Mouse (Mus musculus) liver, embryonic 13.5 days (tissue): Measurements from ENCODE around the gene B4galt7. TPM values are rescaled to one million over a fixed set of nuclear protein-coding genes. Genes with fewer than 3 reads are reported as not detected.
"Not testable (repeated sequence)": the region's sequence is repeated elsewhere in the genome, so short reads cannot be mapped to it uniquely, and the experiment has no call there.

Experiments used
- ATAC-seq: fragments of 200-750 bp; cut with Nextera tagmentation; 2 replicates; pipeline ENCODE4 v1.8.0; 2017; ENCODE audit warnings: low read depth, mild to moderate bottlenecking, moderate number of reproducible peaks, moderate library complexity
- DNase-seq: peaks from one replicate; pipeline ENCODE4 v3.0.0; 2022
- H3K27ac ChIP-seq: fragments of 300-500 bp; sonication (generic); 2 replicates; pipeline ENCODE4 v1.5.1; 2015; ENCODE audit warnings: moderate library complexity, mild to moderate bottlenecking, inconsistent platforms
- H3K27me3 ChIP-seq: fragments of 300-500 bp; sonication (generic); 2 replicates; pipeline ENCODE4 v1.6.1; 2015; ENCODE audit warnings: mild to moderate bottlenecking, inconsistent platforms
- H3K36me3 ChIP-seq: fragments of 300-500 bp; sonication (generic); 2 replicates; pipeline ENCODE4 v1.6.1; 2015; ENCODE audit warnings: mild to moderate bottlenecking, inconsistent platforms
- H3K4me1 ChIP-seq: fragments of 300-500 bp; sonication (generic); replicated peaks from 2 replicates; pipeline ENCODE4 v1.6.1; 2015; ENCODE audit warnings: inconsistent platforms
- H3K4me2 ChIP-seq: fragments of 300-500 bp; sonication (generic); 2 replicates; pipeline ENCODE4 v1.6.1; 2015; ENCODE audit warnings: inconsistent platforms, mild to moderate bottlenecking, moderate library complexity
- H3K4me3 ChIP-seq: fragments of 300-500 bp; sonication (generic); replicated peaks from 2 replicates; pipeline ENCODE4 v1.5.1; 2015; ENCODE audit warnings: mild to moderate bottlenecking, inconsistent platforms
- H3K9ac ChIP-seq: fragments of 300-500 bp; sonication (generic); 2 replicates; pipeline ENCODE4 v1.6.1; 2015; ENCODE audit warnings: mild to moderate bottlenecking, inconsistent platforms
- H3K9me3 ChIP-seq: fragments of 300-500 bp; sonication (generic); replicated peaks from 2 replicates; pipeline ENCODE4 v1.6.1; 2016; ENCODE audit warnings: inconsistent platforms
- WGBS: fragments of 180-500 bp; shearing (Covaris S2); methylation state at CpG from one replicate; pipeline ENCODE4 v1.1.7; 2015; ENCODE audit not compliant: insufficient replicate concordance; 5-methylcytosine and 5-hydroxymethylcytosine counted together
- polyA plus RNA-seq: library from polyadenylated mRNA; unstranded; fragments of >200 nt; fragmentation: Nextera tagmentation; extraction: Ambion mirVana; gene quantifications from 2 replicates; pipeline ENCODE4 v1.2.1, GENCODE M21; 2015

The B4galt7 gene
- polyA plus RNA-seq, 1 experiment from 2014 or later: 7.0 TPM

- DNase-seq (peak; percentile 81), ATAC-seq (peak; percentile 90)
- Histone ChIP-seq H3K4me1 (peaks cover 30% of the 10 kb centered on the region), H3K27ac (peak within 1 kb of the TSS; percentile 78), H3K9ac (peak within 1 kb of the TSS; percentile 94), H3K4me3 (peak within 1 kb of the TSS; percentile 100), H3K27me3 (no peaks in the 10 kb centered on the region), H3K4me2 (peak within 1 kb of the TSS; percentile 88), H3K9me3 (no peaks in the 10 kb centered on the region), H3K36me3 (peaks cover 62% of the 10 kb centered on the region)
- 5% methylated on average over 30 of the region's 30 CpGs for WGBS
Measured at GRCm38 (mm10) chr13:55634639-55635127, 35.0 kb downstream of the B4galt7 start, which contains the start of gene Ddx46. Gene Ddx46, plus strand, starts transcription at chr13:55635027.

- Histone ChIP-seq H3K4me2 (peak overlapping the region; percentile 88), H3K36me3 (peaks cover 63% of the 10 kb centered on the region), H3K27ac (peak overlapping the region; percentile 78), H3K27me3 (no peaks in the 10 kb centered on the region), H3K9me3 (no peaks in the 10 kb centered on the region), H3K9ac (peak overlapping the region; percentile 94), H3K4me3 (peak overlapping the region; percentile 100), H3K4me1 (peaks cover 30% of the 10 kb centered on the region)
- no peak for DNase-seq
- WGBS: under 1% methylated on average over 40 of the region's 40 CpGs
- ATAC-seq: peak; percentile 60
Measured at GRCm38 (mm10) chr13:55635146-55635571, 35.5 kb downstream of the B4galt7 start.

GRCm38 (mm10) chr13:55636185-55636983, 36.7 kb downstream of the B4galt7 start:
- DNase-seq: no peak
- no peaks in the 10 kb centered on the region for H3K27me3 ChIP-seq
- H3K9me3 ChIP-seq: no peaks in the 10 kb centered on the region
- H3K9ac ChIP-seq: peak overlapping the region; percentile 94
- no peak overlapping the region for H3K27ac ChIP-seq
- no peak for ATAC-seq
- 84% methylated on average over 14 of the region's 14 CpGs for WGBS
- H3K4me1 ChIP-seq: peaks cover 30% of the 10 kb centered on the region
- H3K4me3 ChIP-seq: peak overlapping the region; percentile 100
- H3K36me3 ChIP-seq: peaks cover 65% of the 10 kb centered on the region
- peak overlapping the region; percentile 88 for H3K4me2 ChIP-seq

- whole genome bisulfite sequencing: 34% methylated on average over 8 of the region's 8 CpGs
- DNase-seq: peak; percentile 62
- not testable (repeated sequence) for H3K27me3 ChIP-seq, H3K4me3 ChIP-seq, H3K4me2 ChIP-seq, H3K9me3 ChIP-seq, H3K27ac ChIP-seq, H3K9ac ChIP-seq, ATAC-seq
- peaks cover 77% of the 10 kb centered on the region for H3K36me3 ChIP-seq
- peaks cover 20% of the 10 kb centered on the region for H3K4me1 ChIP-seq
Measured at GRCm38 (mm10) chr13:55640480-55640879, 40.8 kb downstream of the B4galt7 start.

- DNase-seq (no peak), ATAC-seq (no peak)
- no peak overlapping the region for H3K4me2 ChIP-seq
- no peak overlapping the region for H3K27ac ChIP-seq
- no peaks in the 10 kb centered on the region for H3K27me3 ChIP-seq
- WGBS: 87% methylated on average over 2 of the region's 2 CpGs
- no peak overlapping the region for H3K4me3 ChIP-seq
- no peaks in the 10 kb centered on the region for H3K9me3 ChIP-seq
- H3K9ac ChIP-seq: no peak overlapping the region
- H3K4me1 ChIP-seq: no peaks in the 10 kb centered on the region
- peaks cover 85% of the 10 kb centered on the region for H3K36me3 ChIP-seq
Measured at GRCm38 (mm10) chr13:55644525-55644924, 44.8 kb downstream of the B4galt7 start.

GRCm38 (mm10) chr13:55650098-55650497, 50.4 kb downstream of the B4galt7 start:
- no peaks in the 10 kb centered on the region for H3K27me3 ChIP-seq
- ATAC-seq (no peak), DNase-seq (no peak)
- peaks cover 98% of the 10 kb centered on the region for H3K36me3 ChIP-seq
- no peak overlapping the region for H3K9ac ChIP-seq
- H3K4me3 ChIP-seq: no peak overlapping the region
- 86% methylated on average over 12 of the region's 12 CpGs for WGBS
- H3K4me1 ChIP-seq: peaks cover 9% of the 10 kb centered on the region
- H3K27ac ChIP-seq: no peak overlapping the region
- no peaks in the 10 kb centered on the region for H3K9me3 ChIP-seq
- H3K4me2 ChIP-seq: no peak overlapping the region

GRCm38 (mm10) chr13:55650980-55651379, 51.3 kb downstream of the B4galt7 start:
- no peak overlapping the region for H3K4me2 ChIP-seq
- H3K27me3 ChIP-seq: no peaks in the 10 kb centered on the region
- no peak overlapping the region for H3K9ac ChIP-seq
- H3K4me1 ChIP-seq: peaks cover 9% of the 10 kb centered on the region
- DNase-seq (no peak), ATAC-seq (no peak)
- WGBS: 70% methylated on average over 6 of the region's 6 CpGs
- no peaks in the 10 kb centered on the region for H3K9me3 ChIP-seq
- no peak overlapping the region for H3K27ac ChIP-seq
- H3K4me3 ChIP-seq: no peak overlapping the region
- H3K36me3 ChIP-seq: peaks cover 99% of the 10 kb centered on the region

Other genes with a start within 250 kb of the B4galt7 start
- gene Lman2, start 237.1 kb upstream of the B4galt7 start, polyA plus RNA-seq: 59.1 and 65.6 TPM in 2 replicates
- 1.4 and 1.8 TPM in 2 replicates for gene Rgs14, start 230.2 kb upstream of the B4galt7 start, polyA plus RNA-seq
- not detected in 2 replicates for gene Slc34a1, start 201.7 kb upstream of the B4galt7 start, polyA plus RNA-seq
- not detected in 2 replicates for gene Pfn3, start 184.7 kb upstream of the B4galt7 start, polyA plus RNA-seq
- gene F12, start 173.1 kb upstream of the B4galt7 start, polyA plus RNA-seq: 56.5 and 59.8 TPM in 2 replicates
- 23.7 and 25.2 TPM in 2 replicates for gene Grk6, start 154.8 kb upstream of the B4galt7 start, polyA plus RNA-seq
- not detected in 2 replicates for gene Prr7, start 135.6 kb upstream of the B4galt7 start, polyA plus RNA-seq
- gene Dbn1, start 111.8 kb upstream of the B4galt7 start, polyA plus RNA-seq: 11.5 and 12.3 TPM in 2 replicates
- 27.5 and 28.8 TPM in 2 replicates for gene Pdlim7, start 86.2 kb upstream of the B4galt7 start, polyA plus RNA-seq
- gene Dok3, start 70.6 kb upstream of the B4galt7 start, polyA plus RNA-seq: 3.4 and 3.8 TPM in 2 replicates
- 31.7 and 32.8 TPM in 2 replicates for gene Ddx41, start 63.2 kb upstream of the B4galt7 start, polyA plus RNA-seq
- 7.9 and 8.8 TPM in 2 replicates for gene Fam193b, start 28.8 kb upstream of the B4galt7 start, polyA plus RNA-seq
- 65.0 and 72.6 TPM in 2 replicates for gene Tmed9, start 26.2 kb upstream of the B4galt7 start, polyA plus RNA-seq
- 15.4 and 15.9 TPM in 2 replicates for gene Caml, start 23.1 kb downstream of the B4galt7 start, polyA plus RNA-seq
- 20.7 and 27.3 TPM in 2 replicates for gene Ddx46, start 35.1 kb downstream of the B4galt7 start, polyA plus RNA-seq
- gene B230219D22Rik, start 93.2 kb downstream of the B4galt7 start, polyA plus RNA-seq: 12.4 and 14.1 TPM in 2 replicates
- 30.9 and 37.5 TPM in 2 replicates for gene Txndc15, start 114.8 kb downstream of the B4galt7 start, polyA plus RNA-seq
- gene Pcbd2, start 127.5 kb downstream of the B4galt7 start, polyA plus RNA-seq: 40.9 and 45.3 TPM in 2 replicates
- not detected in 2 replicates for gene Catsper3, start 184.7 kb downstream of the B4galt7 start, polyA plus RNA-seq
- gene Pitx1, start 236.3 kb downstream of the B4galt7 start, polyA plus RNA-seq: 0.32 and 0.54 TPM in 2 replicates